Mouse (Mus musculus): ENCODE measurements around the gene Zfp217.

The Zfp217 gene

GRCm38 (mm10) chr2:170134026-170134690 is 13.7 kb downstream of the Zfp217 start:
- DNase-seq (ENCODE audit: low spot score in 2 of 2): no peak

- peak; percentile 38 for DNase-seq (ENCODE audit: low spot score in 2 of 2)
Measured at GRCm38 (mm10) chr2:170133093-170133731, 14.7 kb downstream of the Zfp217 start.

GRCm38 (mm10) chr2:170132716-170133092 is 15.2 kb downstream of the Zfp217 start:
- DNase-seq (ENCODE audit: low spot score in 2 of 2): no peak

GRCm38 (mm10) chr2:170131981-170132460 is 15.9 kb downstream of the Zfp217 start:
- no peak for DNase-seq (ENCODE audit: low spot score in 2 of 2)

- peak; percentile 69 to 82 for DNase-seq (ENCODE audit: low spot score in 2 of 2)
Measured at GRCm38 (mm10) chr2:170130780-170131645, 16.9 kb downstream of the Zfp217 start.

- DNase-seq (ENCODE audit: low spot score in 2 of 2): no peak
Measured at GRCm38 (mm10) chr2:170129923-170130779, 17.8 kb downstream of the Zfp217 start.

- no peak for DNase-seq (ENCODE audit: low spot score in 2 of 2)
Measured at GRCm38 (mm10) chr2:170129248-170129922, 18.5 kb downstream of the Zfp217 start.

GRCm38 (mm10) chr2:170128461-170129247 is 19.2 kb downstream of the Zfp217 start:
- DNase-seq (ENCODE audit: low spot score in 2 of 2): no peak

GRCm38 (mm10) chr2:170127523-170127922 is 20.4 kb downstream of the Zfp217 start:
- no peak for DNase-seq (ENCODE audit: low spot score in 2 of 2)

GRCm38 (mm10) chr2:170126266-170126665 is 21.6 kb downstream of the Zfp217 start:
- DNase-seq (ENCODE audit: low spot score in 2 of 2): no peak

- no peak for DNase-seq (ENCODE audit: low spot score in 2 of 2)
Measured at GRCm38 (mm10) chr2:170122197-170122596, 25.7 kb downstream of the Zfp217 start.

- DNase-seq (ENCODE audit: low spot score in 2 of 2): no peak
Measured at GRCm38 (mm10) chr2:170120139-170121027, 27.5 kb downstream of the Zfp217 start.

GRCm38 (mm10) chr2:170116704-170117281 is 31.1 kb downstream of the Zfp217 start:
- peak; percentile 31 to 59 for DNase-seq (ENCODE audit: low spot score in 2 of 2)

GRCm38 (mm10) chr2:170110306-170110705 is 37.6 kb downstream of the Zfp217 start:
- DNase-seq (ENCODE audit: low spot score in 2 of 2): no peak

GRCm38 (mm10) chr2:170109528-170109927 is 38.4 kb downstream of the Zfp217 start:
- no peak for DNase-seq (ENCODE audit: low spot score in 2 of 2)

- DNase-seq (ENCODE audit: low spot score in 2 of 2): no peak
Measured at GRCm38 (mm10) chr2:170107791-170108190, 40.1 kb downstream of the Zfp217 start.

GRCm38 (mm10) chr2:170106000-170106399 is 41.9 kb downstream of the Zfp217 start:
- no peak for DNase-seq (ENCODE audit: low spot score in 2 of 2)

- DNase-seq (ENCODE audit: low spot score in 2 of 2): no peak
Measured at GRCm38 (mm10) chr2:170104396-170104795, 43.5 kb downstream of the Zfp217 start.

- peak in 1 of 2 experiments; percentile 51 for DNase-seq (ENCODE audit: low spot score in 2 of 2)
Measured at GRCm38 (mm10) chr2:170103852-170104251, 44.1 kb downstream of the Zfp217 start.
